28 mouse cellular contexts compared by ENCODE assay signal in the genomic region with DNA sequence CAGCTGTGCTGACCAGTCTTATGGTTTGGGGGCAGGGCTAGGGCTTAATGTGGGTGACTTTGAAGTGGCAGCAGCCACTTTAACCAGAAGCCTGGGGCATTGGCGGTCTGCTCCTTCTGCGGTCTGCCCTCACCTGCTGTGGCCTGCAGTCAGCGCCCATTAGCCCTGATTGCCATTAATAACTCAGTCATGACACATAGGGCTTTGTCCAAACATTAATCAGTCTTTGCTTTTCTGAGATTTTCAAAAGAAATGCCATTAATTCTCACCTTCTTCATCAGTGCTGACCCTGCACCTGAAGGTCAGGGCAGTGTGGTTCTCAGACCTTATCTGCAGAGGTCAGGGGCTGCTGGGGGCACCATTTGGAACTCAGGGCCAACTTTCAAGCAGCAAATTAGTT.
DNase-seq lines count a peak whose midpoint lies in the region; ATAC-seq lines count a peak whose summit lies in the region.
"Had no signal": no experiment of that assay in that cellular context is flagged by ENCODE, and none has a peak within 500 bp of the region (broad histone marks: within the 10 kb centered on the region; RNA-seq: fewer than 3 reads in every experiment).

No protein-coding gene starts in this region.

- H3K4me1 ChIP-seq in forebrain, embryonic 10.5 days = 0 out of 2 replicates have a peak, but pooled peaks cover 2% of the 10 kb centered on the region
- H3K4me1 ChIP-seq in forebrain, embryonic 14.5 days (ENCODE audit: control insufficient read depth, insufficient read depth, low read length) = no peaks in the 10 kb centered on the region
- H3K4me1 ChIP-seq in midbrain, embryonic 14.5 days (ENCODE audit: control insufficient read depth, insufficient read depth, low read length) = peaks cover 11% of the 10 kb centered on the region
- no peaks in the 10 kb centered on the region for H3K4me1 ChIP-seq in midbrain, embryonic 15.5 days
- peaks cover 15% of the 10 kb centered on the region for H3K4me1 ChIP-seq in embryonic facial prominence, embryonic 10.5 days
- peaks cover 13% of the 10 kb centered on the region for H3K4me1 ChIP-seq in limb, embryonic 10.5 days
- H3K4me1 ChIP-seq: embryonic facial prominence, embryonic 12.5 days; embryonic facial prominence, embryonic 15.5 days; hindbrain, embryonic 10.5 days; hindbrain, embryonic 13.5 days had no signal

- H3K4me3 ChIP-seq in forebrain, embryonic 10.5 days = no peak overlapping the region
- no peak overlapping the region for H3K4me3 ChIP-seq in forebrain, embryonic 14.5 days (ENCODE audit: low read depth, low read length)
- no peak overlapping the region for H3K4me3 ChIP-seq in midbrain, embryonic 14.5 days (replicated peaks; ENCODE audit: low read depth, low read length)
- no peak overlapping the region for H3K4me3 ChIP-seq in midbrain, embryonic 15.5 days
- H3K4me3 ChIP-seq in embryonic facial prominence, embryonic 10.5 days = no peak overlapping the region
- H3K4me3 ChIP-seq in limb, embryonic 10.5 days = no peak overlapping the region
- H3K4me3 ChIP-seq: embryonic facial prominence, embryonic 12.5 days; embryonic facial prominence, embryonic 15.5 days; forebrain, embryonic 12.5 days; gastrocnemius, adult 2 months; heart, embryonic 13.5 days; hindbrain, embryonic 10.5 days; hindbrain, embryonic 13.5 days; intestine, embryonic 15.5 days had no signal

- H3K9ac ChIP-seq in forebrain, embryonic 14.5 days (ENCODE audit: low read length) = no peak overlapping the region
- no peak overlapping the region for H3K9ac ChIP-seq in midbrain, embryonic 14.5 days (replicated peaks; ENCODE audit: low read length)
- H3K9ac ChIP-seq in midbrain, embryonic 15.5 days = no peak overlapping the region
- H3K9ac ChIP-seq: embryonic facial prominence, embryonic 12.5 days; embryonic facial prominence, embryonic 15.5 days; forebrain, embryonic 12.5 days; heart, embryonic 13.5 days; hindbrain, embryonic 13.5 days; intestine, embryonic 15.5 days had no signal

- H3K4me2 ChIP-seq in forebrain, embryonic 14.5 days (ENCODE audit: low read length) = no peak overlapping the region
- H3K4me2 ChIP-seq in midbrain, embryonic 14.5 days (ENCODE audit: low read length) = no peak overlapping the region
- H3K4me2 ChIP-seq in midbrain, embryonic 15.5 days = no peak overlapping the region
- H3K4me2 ChIP-seq: embryonic facial prominence, embryonic 12.5 days; embryonic facial prominence, embryonic 15.5 days; forebrain, embryonic 12.5 days; heart, embryonic 13.5 days; hindbrain, embryonic 13.5 days; intestine, embryonic 15.5 days had no signal

- no peaks in the 10 kb centered on the region for H3K36me3 ChIP-seq in forebrain, embryonic 10.5 days (replicated peaks)
- no peaks in the 10 kb centered on the region for H3K36me3 ChIP-seq in forebrain, embryonic 14.5 days (ENCODE audit: control insufficient read depth, insufficient read depth, low read length)
- no peaks in the 10 kb centered on the region for H3K36me3 ChIP-seq in midbrain, embryonic 14.5 days (ENCODE audit: control insufficient read depth, insufficient read depth, low read length)
- H3K36me3 ChIP-seq in midbrain, embryonic 15.5 days (replicated peaks) = no peaks in the 10 kb centered on the region
- no peaks in the 10 kb centered on the region for H3K36me3 ChIP-seq in embryonic facial prominence, embryonic 10.5 days (replicated peaks)
- H3K36me3 ChIP-seq in limb, embryonic 10.5 days = no peaks in the 10 kb centered on the region
- H3K36me3 ChIP-seq: embryonic facial prominence, embryonic 12.5 days; embryonic facial prominence, embryonic 15.5 days; forebrain, embryonic 12.5 days; heart, embryonic 13.5 days; hindbrain, embryonic 10.5 days; hindbrain, embryonic 13.5 days; intestine, embryonic 15.5 days had no signal

- H3K27me3 ChIP-seq in forebrain, embryonic 10.5 days (ENCODE audit: poor library complexity, severe bottlenecking) = no peaks in the 10 kb centered on the region
- H3K27me3 ChIP-seq in forebrain, embryonic 14.5 days (replicated peaks; ENCODE audit: control insufficient read depth, insufficient read depth, low read length) = no peaks in the 10 kb centered on the region
- no peaks in the 10 kb centered on the region for H3K27me3 ChIP-seq in midbrain, embryonic 14.5 days (ENCODE audit: control insufficient read depth, insufficient read depth, low read length)
- no peaks in the 10 kb centered on the region for H3K27me3 ChIP-seq in midbrain, embryonic 15.5 days (replicated peaks)
- H3K27me3 ChIP-seq in embryonic facial prominence, embryonic 10.5 days (replicated peaks; ENCODE audit: low read depth, poor library complexity, severe bottlenecking) = no peaks in the 10 kb centered on the region
- H3K27me3 ChIP-seq in limb, embryonic 10.5 days (ENCODE audit: low read depth, poor library complexity, severe bottlenecking) = no peaks in the 10 kb centered on the region
- H3K27me3 ChIP-seq: embryonic facial prominence, embryonic 12.5 days; embryonic facial prominence, embryonic 15.5 days; forebrain, embryonic 12.5 days; heart, embryonic 13.5 days; hindbrain, embryonic 13.5 days; intestine, embryonic 15.5 days had no signal

- WGBS in forebrain, embryonic 10.5 days = 87% methylated on average over 3 of the region's 3 CpGs
- 78% methylated on average over 3 of the region's 3 CpGs for WGBS in forebrain, embryonic 14.5 days
- WGBS in midbrain, embryonic 14.5 days = 74% methylated on average over 3 of the region's 3 CpGs
- WGBS in midbrain, embryonic 15.5 days = 84% methylated on average over 3 of the region's 3 CpGs
- WGBS in embryonic facial prominence, embryonic 10.5 days = 72% methylated on average over 3 of the region's 3 CpGs
- WGBS in limb, embryonic 10.5 days = 45% methylated on average over 3 of the region's 3 CpGs

- peak; percentile 4 for DNase-seq in forebrain, embryonic 10.5 days (ENCODE audit: extremely low spot score, low spot score)
- DNase-seq in forebrain, embryonic 14.5 days (ENCODE audit: low spot score) = no peak
- DNase-seq in midbrain, embryonic 14.5 days = peak; percentile 6
- DNase-seq in embryonic facial prominence, embryonic 10.5 days (ENCODE audit: low spot score) = peak; percentile 11
- DNase-seq in limb, embryonic 10.5 days (ENCODE audit: low spot score) = peak; percentile 37
- DNase-seq in left cerebral cortex, adult 18-20 months (ENCODE audit: low spot score in 2 of 2) = no peak
- no peak for DNase-seq in lung, postnatal 14 days
- DNase-seq: adrenal gland, adult 8-10 months; adrenal gland, postnatal 25 days; cerebellum, adult 11-12 months; cerebellum, adult 8-10 months; cerebellum, postnatal 10 days; gastrocnemius, adult 2 months; gastrocnemius, postnatal 14 days; heart, adult 18-20 months; heart, postnatal 36 days had no signal

- no peak for ATAC-seq in forebrain, embryonic 14.5 days
- ATAC-seq in midbrain, embryonic 14.5 days (ENCODE audit: low FRiP score, low TSS enrichment) = no peak
- ATAC-seq in midbrain, embryonic 15.5 days (replicated peaks) = no peak
- ATAC-seq: activated CD4-positive, CD25-positive, alpha-beta regulatory T cell, adult 4 months; CD4-positive, CD25-positive, alpha-beta regulatory T cell, adult 4 months; forebrain, embryonic 16.5 days; hindbrain, embryonic 16.5 days; intestine, embryonic 15.5 days had no signal

- H3K9me3 ChIP-seq in forebrain, embryonic 10.5 days = no peaks in the 10 kb centered on the region
- H3K9me3 ChIP-seq in forebrain, embryonic 14.5 days (replicated peaks; ENCODE audit: control insufficient read depth, low read length) = no peaks in the 10 kb centered on the region
- H3K9me3 ChIP-seq in midbrain, embryonic 14.5 days (ENCODE audit: control insufficient read depth, low read length) = no peaks in the 10 kb centered on the region
- H3K9me3 ChIP-seq in midbrain, embryonic 15.5 days = no peaks in the 10 kb centered on the region
- no peaks in the 10 kb centered on the region for H3K9me3 ChIP-seq in embryonic facial prominence, embryonic 10.5 days
- H3K9me3 ChIP-seq in limb, embryonic 10.5 days (replicated peaks) = no peaks in the 10 kb centered on the region
- H3K9me3 ChIP-seq: embryonic facial prominence, embryonic 12.5 days; embryonic facial prominence, embryonic 15.5 days; forebrain, embryonic 12.5 days; heart, embryonic 13.5 days; hindbrain, embryonic 10.5 days; hindbrain, embryonic 13.5 days; intestine, embryonic 15.5 days had no signal

- H3K27ac ChIP-seq in forebrain, embryonic 10.5 days = no peak overlapping the region
- H3K27ac ChIP-seq in forebrain, embryonic 14.5 days (ENCODE audit: low read depth, low read length) = no peak overlapping the region
- no peak overlapping the region for H3K27ac ChIP-seq in midbrain, embryonic 14.5 days (replicated peaks; ENCODE audit: low read depth, low read length)
- H3K27ac ChIP-seq in midbrain, embryonic 15.5 days = no peak overlapping the region
- no peak overlapping the region for H3K27ac ChIP-seq in embryonic facial prominence, embryonic 10.5 days (replicated peaks)
- H3K27ac ChIP-seq in limb, embryonic 10.5 days = no peak overlapping the region
- H3K27ac ChIP-seq: embryonic facial prominence, embryonic 12.5 days; embryonic facial prominence, embryonic 15.5 days; forebrain, embryonic 12.5 days; gastrocnemius, adult 2 months; heart, embryonic 13.5 days; hindbrain, embryonic 10.5 days; hindbrain, embryonic 13.5 days; intestine, embryonic 15.5 days had no signal

Comparison
In these comparisons a context has a peak if more than half of its experiments do, and no peak if none do; other contexts are left out.
1. DNase-seq: peak in forebrain, embryonic 10.5 days (single experiment), midbrain, embryonic 14.5 days (single experiment), embryonic facial prominence, embryonic 10.5 days (single experiment) and limb, embryonic 10.5 days (single experiment); none in forebrain, embryonic 14.5 days (single experiment), left cerebral cortex, adult 18-20 months (0 of 2) and lung, postnatal 14 days (single experiment).